Mouse (Mus musculus): ENCODE data around the gene Hist1h4j.
A peak's percentile ranks its signal among the peaks of the same experiment; 100 is the strongest.
"Not testable (repeated sequence)": the region's sequence is repeated elsewhere in the genome, so short reads cannot be mapped to it uniquely, and the experiment has no call there.

Hist1h4j gene

GRCm38 (mm10) chr13:21749387-21750158, 14.7 kb downstream of the Hist1h4j start:
- H3K27me3 ChIP-seq (ENCODE audit: insufficient read depth, low read length) = no peaks in the 10 kb centered on the region

GRCm38 (mm10) chr13:21750159-21751017, 15.5 kb downstream of the Hist1h4j start, which contains the start of gene Hist1h4k:
Gene Hist1h4k, minus strand, starts transcription at chr13:21750505.
- H3K4me1 ChIP-seq (replicated peaks; ENCODE audit: low read depth, low read length) = peaks cover 33% of the 10 kb centered on the region
- not testable (repeated sequence) for H3K27me3 ChIP-seq (ENCODE audit: insufficient read depth, low read length)

More at GRCm38 (mm10) chr13:21749387-21750158, 14.7 kb downstream of the Hist1h4j start:
- peaks cover 6% of the 10 kb centered on the region for H3K36me3 ChIP-seq (ENCODE audit: insufficient read depth, low read length)
- peak overlapping the region; percentile 77 for H3K4me3 ChIP-seq (replicated peaks; ENCODE audit: low read length)
- TF ChIP-seq NANOG (IDR thresholded peaks at IDR 0.05; ENCODE audit: borderline replicate concordance, low read length) (no peak), POU5F1 (IDR thresholded peaks at IDR 0.05; ENCODE audit: borderline replicate concordance, low read length) (no peak), CTCF (conservative IDR thresholded peaks at IDR 0.05; ENCODE audit: low read length) (no peak)
- peaks cover 29% of the 10 kb centered on the region for H3K4me1 ChIP-seq (replicated peaks; ENCODE audit: low read depth, low read length)
- H3K9me3 ChIP-seq (ENCODE audit: low read length) = no peaks in the 10 kb centered on the region

GRCm38 (mm10) chr13:21751417-21751816, 16.6 kb downstream of the Hist1h4j start:
- Histone ChIP-seq H3K27me3 (ENCODE audit: insufficient read depth, low read length) (no peaks in the 10 kb centered on the region), H3K4me1 (replicated peaks; ENCODE audit: low read depth, low read length) (peaks cover 39% of the 10 kb centered on the region), H3K9me3 (ENCODE audit: low read length) (no peaks in the 10 kb centered on the region), H3K36me3 (ENCODE audit: insufficient read depth, low read length) (peaks cover 6% of the 10 kb centered on the region), H3K4me3 (replicated peaks; ENCODE audit: low read length) (no peak overlapping the region)
- TF ChIP-seq CTCF (conservative IDR thresholded peaks at IDR 0.05; ENCODE audit: low read length) (no peak), NANOG (IDR thresholded peaks at IDR 0.05; ENCODE audit: borderline replicate concordance, low read length) (no peak), POU5F1 (IDR thresholded peaks at IDR 0.05; ENCODE audit: borderline replicate concordance, low read length) (no peak)

More at GRCm38 (mm10) chr13:21750159-21751017, 15.5 kb downstream of the Hist1h4j start, which contains the start of gene Hist1h4k:
- H3K36me3 ChIP-seq (ENCODE audit: insufficient read depth, low read length); H3K9me3 ChIP-seq (ENCODE audit: low read length): not testable (repeated sequence)
- peak within 1 kb of the TSS; percentile 77 for H3K4me3 ChIP-seq (replicated peaks; ENCODE audit: low read length)

GRCm38 (mm10) chr13:21751827-21752226, 17.0 kb downstream of the Hist1h4j start:
- no peak for TF ChIP-seq CTCF (conservative IDR thresholded peaks at IDR 0.05; ENCODE audit: low read length)
- TF ChIP-seq NANOG (IDR thresholded peaks at IDR 0.05; ENCODE audit: borderline replicate concordance, low read length) = no peak
- TF ChIP-seq POU5F1 (IDR thresholded peaks at IDR 0.05; ENCODE audit: borderline replicate concordance, low read length) = no peak
- H3K27me3 ChIP-seq (ENCODE audit: insufficient read depth, low read length) = no peaks in the 10 kb centered on the region
- H3K9me3 ChIP-seq (ENCODE audit: low read length) = no peaks in the 10 kb centered on the region
- H3K36me3 ChIP-seq (ENCODE audit: insufficient read depth, low read length) = peaks cover 6% of the 10 kb centered on the region
- H3K4me1 ChIP-seq (replicated peaks; ENCODE audit: low read depth, low read length) = peaks cover 39% of the 10 kb centered on the region
- H3K4me3 ChIP-seq (replicated peaks; ENCODE audit: low read length) = no peak overlapping the region

GRCm38 (mm10) chr13:21752356-21752755, 17.5 kb downstream of the Hist1h4j start:
- H3K4me1 ChIP-seq (replicated peaks; ENCODE audit: low read depth, low read length) = peaks cover 37% of the 10 kb centered on the region
- H3K9me3 ChIP-seq (ENCODE audit: low read length) = no peaks in the 10 kb centered on the region
- H3K36me3 ChIP-seq (ENCODE audit: insufficient read depth, low read length) = peaks cover 3% of the 10 kb centered on the region
- H3K27me3 ChIP-seq (ENCODE audit: insufficient read depth, low read length) = no peaks in the 10 kb centered on the region
- TF ChIP-seq NANOG (IDR thresholded peaks at IDR 0.05; ENCODE audit: borderline replicate concordance, low read length) = no peak
- TF ChIP-seq POU5F1 (IDR thresholded peaks at IDR 0.05; ENCODE audit: borderline replicate concordance, low read length) = no peak
- TF ChIP-seq CTCF (conservative IDR thresholded peaks at IDR 0.05; ENCODE audit: low read length) = no peak
- peak overlapping the region; percentile 69 for H3K4me3 ChIP-seq (replicated peaks; ENCODE audit: low read length)

GRCm38 (mm10) chr13:21753051-21753523, 18.2 kb downstream of the Hist1h4j start:
- H3K36me3 ChIP-seq (ENCODE audit: insufficient read depth, low read length) = no peaks in the 10 kb centered on the region; the same call in 1 of the 2 replicates
- no peaks in the 10 kb centered on the region for H3K9me3 ChIP-seq (ENCODE audit: low read length)
- H3K4me1 ChIP-seq (replicated peaks; ENCODE audit: low read depth, low read length) = peaks cover 34% of the 10 kb centered on the region
- H3K27me3 ChIP-seq (ENCODE audit: insufficient read depth, low read length) = no peaks in the 10 kb centered on the region
- TF ChIP-seq POU5F1 (IDR thresholded peaks at IDR 0.05; ENCODE audit: borderline replicate concordance, low read length) (no peak), NANOG (IDR thresholded peaks at IDR 0.05; ENCODE audit: borderline replicate concordance, low read length) (no peak), CTCF (conservative IDR thresholded peaks at IDR 0.05; ENCODE audit: low read length) (no peak)
- peak overlapping the region; percentile 69 for H3K4me3 ChIP-seq (replicated peaks; ENCODE audit: low read length)

GRCm38 (mm10) chr13:21753524-21754285, 18.8 kb downstream of the Hist1h4j start, which contains the start of the genes Hist1h2ak and Hist1h2bn:
Gene Hist1h2ak, minus strand, starts transcription at chr13:21753827.
Gene Hist1h2bn, plus strand, starts transcription at chr13:21754123.
- Histone ChIP-seq H3K4me1 (replicated peaks; ENCODE audit: low read depth, low read length) (peaks cover 29% of the 10 kb centered on the region), H3K4me3 (replicated peaks; ENCODE audit: low read length) (peak within 1 kb of the TSS; percentile 69)
- not testable (repeated sequence) for H3K36me3 ChIP-seq (ENCODE audit: insufficient read depth, low read length); H3K9me3 ChIP-seq (ENCODE audit: low read length); H3K27me3 ChIP-seq (ENCODE audit: insufficient read depth, low read length)

GRCm38 (mm10) chr13:21754294-21755001, 19.6 kb downstream of the Hist1h4j start:
- Histone ChIP-seq H3K4me1 (replicated peaks; ENCODE audit: low read depth, low read length) (peaks cover 25% of the 10 kb centered on the region), H3K4me3 (replicated peaks; ENCODE audit: low read length) (peak overlapping the region; percentile 63)

More at GRCm38 (mm10) chr13:21754294-21755001, 19.6 kb downstream of the Hist1h4j start:
- not testable (repeated sequence) for H3K9me3 ChIP-seq (ENCODE audit: low read length); H3K36me3 ChIP-seq (ENCODE audit: insufficient read depth, low read length); H3K27me3 ChIP-seq (ENCODE audit: insufficient read depth, low read length)

Data from E14TG2a.4 (cell line).